Mouse (Mus musculus) CH12.LX (cell line): ENCODE data around the gene Relch. TPM values are rescaled to one million over a fixed set of nuclear protein-coding genes. Genes with fewer than 3 reads are reported as not detected.

Experiments
- DNase-seq: peaks from one replicate; pipeline ENCODE4 v3.0.0-alpha.2; 2013; ENCODE audit errors: extremely low read depth
- H3K27ac ChIP-seq: 2 replicates; pipeline ENCODE4 v1.5.1; 2012; ENCODE audit warnings: low read depth, mild to moderate bottlenecking, control low read depth, moderate library complexity; ENCODE audit not compliant: insufficient read depth
- H3K27me3 ChIP-seq: replicated peaks from 2 replicates; pipeline ENCODE3; 2012; ENCODE audit warnings: inconsistent platforms
- H3K36me3 ChIP-seq, 2 experiments: replicated peaks in 1 of 2; 2 replicates each; pipeline versions ENCODE3 to v1.6.1; 2012; ENCODE audit warnings: inconsistent platforms in 1 of 2, low read length in 1 of 2, mild to moderate bottlenecking in 1 of 2, mixed read lengths in 1 of 2, moderate library complexity in 1 of 2; ENCODE audit not compliant: control insufficient read depth in 1 of 2, insufficient read depth in 1 of 2
- H3K4me1 ChIP-seq, 2 experiments: 2 replicates each; pipeline ENCODE4 v1.6.1; 2012; ENCODE audit warnings: inconsistent platforms in 1 of 2, moderate library complexity in 1 of 2; ENCODE audit not compliant: insufficient read depth in 2 of 2, control insufficient read depth in 1 of 2
- H3K4me2 ChIP-seq: 2 replicates; pipeline ENCODE4 v1.6.1; 2012; ENCODE audit warnings: low read depth, mild to moderate bottlenecking, control low read depth; ENCODE audit not compliant: poor library complexity, insufficient read depth, severe bottlenecking
- H3K4me3 ChIP-seq, 3 experiments: fragments of 150-350 bp in 1 of 3; sonication (generic) in 1 of 3; replicated peaks in 1 of 3; 2 replicates each; pipeline versions ENCODE3 to v1.5.1; 2011 to 2012; ENCODE audit warnings: low read depth in 2 of 3, low read length in 2 of 3, mild to moderate bottlenecking in 2 of 3, moderate library complexity in 2 of 3, control low read depth in 1 of 3, improper control_type of control experiment in 1 of 3, inconsistent platforms in 1 of 3, mixed read lengths in 1 of 3; ENCODE audit not compliant: poor library complexity in 1 of 3
- H3K79me2 ChIP-seq: replicated peaks from 2 replicates; pipeline ENCODE4 v1.6.1; 2012; ENCODE audit warnings: mild to moderate bottlenecking, moderate library complexity; ENCODE audit not compliant: control insufficient read depth, poor library complexity, insufficient read depth, severe bottlenecking; ENCODE audit errors: extremely low read depth
- H3K9ac ChIP-seq: 2 replicates; pipeline ENCODE4 v1.6.1; 2012; ENCODE audit warnings: low read depth, mild to moderate bottlenecking, control low read depth, moderate library complexity; ENCODE audit not compliant: insufficient read depth
- H3K9me3 ChIP-seq: replicated peaks from 2 replicates; pipeline ENCODE3; 2012; ENCODE audit warnings: low read length, inconsistent platforms, mixed read lengths
- CHD1 ChIP-seq: IDR thresholded peaks from 2 replicates; pipeline ENCODE4 v1.6.1; 2012; ENCODE audit warnings: low read depth, low read length, improper control_type of control experiment, inconsistent platforms
- CHD2 ChIP-seq: IDR thresholded peaks from 2 replicates; pipeline ENCODE4 v1.6.1; 2011; ENCODE audit warnings: low read length, improper control_type of control experiment
- E2F4 ChIP-seq: IDR thresholded peaks from 2 replicates; pipeline ENCODE4 v1.6.1; 2011; ENCODE audit warnings: low read depth, low read length, improper control_type of control experiment; ENCODE audit not compliant: insufficient replicate concordance
- ELF1 ChIP-seq: IDR thresholded peaks from 2 replicates; pipeline ENCODE4 v1.6.1; 2014; ENCODE audit warnings: low read depth, mild to moderate bottlenecking, inconsistent platforms, low read length, improper control_type of control experiment
- EP300 ChIP-seq: IDR thresholded peaks from 2 replicates; pipeline ENCODE4 v1.6.1; 2011; ENCODE audit warnings: low read length, improper control_type of control experiment
- ETS1 ChIP-seq: conservative IDR thresholded peaks from 2 replicates; pipeline ENCODE4 v1.6.1; 2012; ENCODE audit warnings: low read depth, mild to moderate bottlenecking, inconsistent platforms, low read length, improper control_type of control experiment, moderate library complexity
- HCFC1 ChIP-seq: IDR thresholded peaks from 2 replicates; pipeline ENCODE4 v1.6.1; 2012; ENCODE audit warnings: low read depth, mild to moderate bottlenecking, inconsistent platforms, low read length, improper control_type of control experiment
- IRF4 ChIP-seq: IDR thresholded peaks from 2 replicates; pipeline ENCODE4 v1.6.1; 2014; ENCODE audit warnings: low read depth, mild to moderate bottlenecking, inconsistent platforms, low read length, improper control_type of control experiment
- JUN ChIP-seq: IDR thresholded peaks from 2 replicates; pipeline ENCODE4 v1.6.1; 2011; ENCODE audit warnings: low read depth, mild to moderate bottlenecking, low read length, improper control_type of control experiment, moderate library complexity; ENCODE audit not compliant: insufficient read depth
- JUND ChIP-seq: conservative IDR thresholded peaks from 2 replicates; pipeline ENCODE4 v1.6.1; 2011; ENCODE audit warnings: low read depth, low read length, improper control_type of control experiment
- KAT2A ChIP-seq: IDR thresholded peaks from 2 replicates; pipeline ENCODE4 v1.6.1; 2012; ENCODE audit warnings: low read length, improper control_type of control experiment, inconsistent platforms; ENCODE audit not compliant: insufficient replicate concordance
- MAFK ChIP-seq: IDR thresholded peaks from 2 replicates; pipeline ENCODE4 v1.6.1; 2011; ENCODE audit warnings: low read length, improper control_type of control experiment; ENCODE audit not compliant: insufficient replicate concordance
- MAX ChIP-seq: IDR thresholded peaks from 2 replicates; pipeline ENCODE4 v1.6.1; 2011; ENCODE audit warnings: low read length, improper control_type of control experiment
- MAZ ChIP-seq: IDR thresholded peaks from 2 replicates; pipeline ENCODE4 v1.6.1; 2012; ENCODE audit warnings: low read depth, mild to moderate bottlenecking, inconsistent platforms, low read length, improper control_type of control experiment, moderate library complexity
- MEF2A ChIP-seq: IDR thresholded peaks from 2 replicates; pipeline ENCODE4 v1.6.1; 2014; ENCODE audit warnings: low read depth, mild to moderate bottlenecking, inconsistent platforms, low read length, improper control_type of control experiment, borderline replicate concordance
- MXI1 ChIP-seq: IDR thresholded peaks from 2 replicates; pipeline ENCODE4 v1.6.1; 2011; ENCODE audit warnings: mild to moderate bottlenecking, low read depth, low read length, improper control_type of control experiment
- MYC ChIP-seq: IDR thresholded peaks from 2 replicates; pipeline ENCODE4 v1.6.1; 2011; ENCODE audit warnings: low read depth, mild to moderate bottlenecking, improper control_type of control experiment, low read length
- NELFE ChIP-seq: IDR thresholded peaks from 2 replicates; pipeline ENCODE4 v1.6.1; 2011; ENCODE audit warnings: low read depth, low read length, improper control_type of control experiment
- PAX5 ChIP-seq: IDR thresholded peaks from 2 replicates; pipeline ENCODE4 v1.6.1; 2012; ENCODE audit warnings: low read length, inconsistent platforms, mixed read lengths
- POLR2A ChIP-seq: IDR thresholded peaks from 2 replicates; pipeline ENCODE4 v1.6.1; 2011; ENCODE audit warnings: low read depth, mild to moderate bottlenecking, improper control_type of control experiment, low read length
- POLR2AphosphoS2 ChIP-seq: IDR thresholded peaks from 2 replicates; pipeline ENCODE4 v1.6.1; 2011; ENCODE audit warnings: low read depth, low read length, improper control_type of control experiment
- RCOR1 ChIP-seq: conservative IDR thresholded peaks from 2 replicates; pipeline ENCODE4 v1.6.1; 2012; ENCODE audit warnings: low read depth, mild to moderate bottlenecking, inconsistent platforms, low read length, improper control_type of control experiment
- SIN3A ChIP-seq: IDR thresholded peaks from 2 replicates; pipeline ENCODE4 v1.6.1; 2012; ENCODE audit warnings: low read length, improper control_type of control experiment, inconsistent platforms
- TBP ChIP-seq: conservative IDR thresholded peaks from 2 replicates; pipeline ENCODE4 v1.6.1; 2011; ENCODE audit warnings: low read depth, low read length, improper control_type of control experiment
- TCF12 ChIP-seq: IDR thresholded peaks from 2 replicates; pipeline ENCODE4 v1.6.1; 2014; ENCODE audit warnings: low read depth, mild to moderate bottlenecking, inconsistent platforms, low read length, improper control_type of control experiment
- ZMIZ1 ChIP-seq: IDR thresholded peaks from 2 replicates; pipeline ENCODE4 v1.6.1; 2012; ENCODE audit warnings: low read depth, mild to moderate bottlenecking, inconsistent platforms, low read length, improper control_type of control experiment
- ZNF384 ChIP-seq: IDR thresholded peaks from 2 replicates; pipeline ENCODE4 v1.6.1; 2012; ENCODE audit warnings: low read depth, low read length, improper control_type of control experiment, inconsistent platforms
- dilution Hi-C: fragments of 300-500 bp; cut with MboI; formaldehyde crosslinking; loops from 2 replicates; pipeline ENCODE4 v1.14.3; 2020; ENCODE audit warnings: low sequenced_read_pairs; ENCODE audit not compliant: extremely low pct_unique_long_range_greater_than_20kb, extremely low pct_ligation_motif_present
- in situ Hi-C: fragments of 300-500 bp; cut with MboI; formaldehyde crosslinking; loops from 3 replicates; pipeline ENCODE4 v1.14.3; 2019; ENCODE audit warnings: low sequenced_read_pairs, low pct_ligation_motif_present, low pct_unique_long_range_greater_than_20kb, mixed read lengths
- polyA plus RNA-seq: library from polyadenylated mRNA; unstranded; fragments of >175 nt; gene quantifications from 2 replicates; pipeline ENCODE4 v1.2.1, GENCODE M21; 2012; ENCODE audit warnings: low read depth; ENCODE audit not compliant: insufficient read length
- total RNA-seq, 2 experiments: library from RNA; depleted of rRNA; stranded (reverse); fragments of 300-350 nt in 1 of 2; fragments of >200 nt in 1 of 2; gene quantifications; 2 replicates each; pipeline ENCODE4 v1.2.3; 2012 to 2014

Gene Relch
- total RNA-seq (2012; rRNA removed): 23.1 and 25.3 TPM in 2 replicates
- total RNA-seq (2014; rRNA removed): 25.9 and 28.5 TPM in 2 replicates
- polyA plus RNA-seq: 23.5 and 24.3 TPM in 2 replicates

GRCm38 (mm10) chr1:105663171-105663961, at the start of gene Relch, which contains the start of gene Pign:
Gene Relch (plus strand): TSS chr1:105663861.
Gene Pign (minus strand): TSS chr1:105663677.
- H3K36me3 ChIP-seq: peaks cover 0 to 14% of the 10 kb centered on the region in 2 experiments
- peaks cover 2 to 29% of the 10 kb centered on the region in 2 experiments; a peak in 3 of 4 replicates for H3K4me1 ChIP-seq
- H3K9me3 ChIP-seq: no peaks in the 10 kb centered on the region
- in situ Hi-C loops: no loop called here
- peak within 1 kb of the TSS; percentile 91 to 97 (median 97) for H3K4me3 ChIP-seq
- DNase-seq: peak; percentile 100
- dilution Hi-C loops: no loop called here
- H3K79me2 ChIP-seq: peaks cover 47% of the 10 kb centered on the region
- peak within 1 kb of the TSS; percentile 72 for H3K27ac ChIP-seq
- TF ChIP-seq JUND: 0 out of 2 replicates have a peak, but pooled peaks have one; percentile 4
- peak; percentile 92 for TF ChIP-seq ELF1
- TF ChIP-seq CHD2: peak; percentile 99
- peak; percentile 75; the same call in 1 of the 2 replicates for TF ChIP-seq MYC
- no peak for TF ChIP-seq MEF2A
- TF ChIP-seq TCF12: peak; percentile 56
- TF ChIP-seq ZNF384: peak; percentile 22; the same call in 1 of the 2 replicates
- no peak for TF ChIP-seq E2F4
- TF ChIP-seq POLR2A: peak; percentile 95
- TF ChIP-seq ZMIZ1: peak; percentile 43
- TF ChIP-seq HCFC1: peak; percentile 49; the same call in 1 of the 2 replicates
- 0 out of 2 replicates have a peak, but pooled peaks have one; percentile 55 for TF ChIP-seq KAT2A
- no peak for TF ChIP-seq ETS1
- no peak for TF ChIP-seq JUN
- TF ChIP-seq POLR2AphosphoS2: peak; percentile 73; the same call in 1 of the 2 replicates
- no peak for TF ChIP-seq PAX5
- TF ChIP-seq IRF4: peak; percentile 39
- TF ChIP-seq RCOR1: 0 out of 2 replicates have a peak, but pooled peaks have one; percentile 16
- TF ChIP-seq CHD1: peak; percentile 48; the same call in 1 of the 2 replicates
- TF ChIP-seq NELFE: peak; percentile 83
- no peak for TF ChIP-seq MAFK
- peak; percentile 78 for TF ChIP-seq MAZ
- peak; percentile 75; the same call in 1 of the 2 replicates for TF ChIP-seq MAX
- 0 out of 2 replicates have a peak, but pooled peaks have one; percentile 61 for TF ChIP-seq TBP
- peak; percentile 90 for TF ChIP-seq SIN3A
- peak; percentile 77 for TF ChIP-seq MXI1
- TF ChIP-seq EP300: no peak; the same call in 1 of the 2 replicates
- peak within 1 kb of the TSS; percentile 80 for H3K9ac ChIP-seq
- no peaks in the 10 kb centered on the region for H3K27me3 ChIP-seq
- H3K4me2 ChIP-seq: peak within 1 kb of the TSS; percentile 77; the same call in 1 of the 2 replicates
